Mouse (Mus musculus) intestine, embryonic 14.5 days (tissue): ENCODE measurements at regions not wholly inside any gene's neighbourhood (a gene's known extent, or its start where the extent isn't known, plus 50 kb on each side); places are given as distances from the start of the nearest gene placed in this dataset.

Experiments used
- ATAC-seq: fragments of 200-750 bp; cut with Nextera tagmentation; replicated peaks from 2 replicates; pipeline ENCODE4 v1.8.0; 2017; ENCODE audit warnings: low read depth, moderate number of reproducible peaks, moderate TSS enrichment, moderate library complexity; ENCODE audit not compliant: low FRiP score, low TSS enrichment
- DNase-seq: peaks from one replicate; pipeline ENCODE4 v3.0.0-alpha.2; 2018; ENCODE audit warnings: low spot score
- H3K27ac ChIP-seq: fragments of 300-500 bp; sonication (generic); 2 replicates; pipeline ENCODE4 v1.5.1; 2014; ENCODE audit warnings: low read depth, mild to moderate bottlenecking, control low read depth
- H3K27me3 ChIP-seq: fragments of 300-500 bp; sonication (generic); replicated peaks from 2 replicates; pipeline ENCODE4 v1.6.1; 2014; ENCODE audit warnings: low read length, control low read depth; ENCODE audit not compliant: control insufficient read depth, insufficient read depth
- H3K36me3 ChIP-seq: fragments of 300-500 bp; sonication (generic); 2 replicates; pipeline ENCODE4 v1.6.1; 2014; ENCODE audit warnings: low read length, control low read depth; ENCODE audit not compliant: control insufficient read depth, insufficient read depth
- H3K4me1 ChIP-seq: fragments of 300-500 bp; sonication (generic); replicated peaks from 2 replicates; pipeline ENCODE4 v1.6.1; 2014; ENCODE audit warnings: low read length, control low read depth, mixed read lengths; ENCODE audit not compliant: control insufficient read depth, insufficient read depth
- H3K4me2 ChIP-seq: fragments of 300-500 bp; sonication (generic); 2 replicates; pipeline ENCODE4 v1.6.1; 2014; ENCODE audit warnings: low read length
- H3K4me3 ChIP-seq: fragments of 300-500 bp; sonication (generic); 2 replicates; pipeline ENCODE4 v1.5.1; 2014; ENCODE audit warnings: low read depth, low read length, control low read depth, mixed read lengths
- H3K9ac ChIP-seq: fragments of 300-500 bp; sonication (generic); 2 replicates; pipeline ENCODE4 v1.6.1; 2014; ENCODE audit warnings: mild to moderate bottlenecking, low read length
- H3K9me3 ChIP-seq: fragments of 300-500 bp; sonication (generic); 2 replicates; pipeline ENCODE4 v1.6.1; 2016; ENCODE audit warnings: low read length, control low read depth; ENCODE audit not compliant: control insufficient read depth
- WGBS: fragments of 180-500 bp; shearing (Covaris S2); extraction: QIAGEN DNeasy Blood & Tissue Kit; methylation state at CpG from one replicate; pipeline ENCODE4 v1.1.7; 2014; 5-methylcytosine and 5-hydroxymethylcytosine counted together

DNA sequence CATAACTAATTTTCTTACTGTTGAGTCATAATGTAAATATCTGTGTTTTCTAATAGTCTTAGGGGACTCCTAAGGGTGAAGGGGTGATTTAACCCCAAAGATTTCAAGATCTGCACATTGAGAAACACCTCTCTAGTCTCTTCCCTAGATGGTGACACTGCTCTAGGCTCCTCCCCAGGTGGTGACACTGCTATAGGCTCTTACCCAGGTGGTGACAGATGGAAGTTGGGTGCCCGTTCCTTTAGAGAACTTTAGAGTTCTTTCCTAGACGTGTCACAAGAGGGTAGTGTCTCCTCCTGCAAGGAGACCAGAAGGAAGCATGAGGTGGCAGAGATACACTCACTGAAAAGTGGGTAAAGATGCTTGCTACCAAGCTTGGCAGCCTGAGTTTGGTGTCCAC, 302.2 kb downstream of the Zfp706 start:
- H3K27me3 ChIP-seq, result no peaks in the 10 kb centered on the region
- no peaks in the 10 kb centered on the region for H3K36me3 ChIP-seq
- H3K4me1 ChIP-seq, result no peaks in the 10 kb centered on the region
- no peak overlapping the region for H3K4me2 ChIP-seq
- H3K27ac ChIP-seq, result no peak overlapping the region
- WGBS, result 25% methylated on average over 2 of the region's 2 CpGs
- no peaks in the 10 kb centered on the region for H3K9me3 ChIP-seq
- no peak overlapping the region for H3K4me3 ChIP-seq
- DNase-seq, result no peak
- no peak for ATAC-seq
- H3K9ac ChIP-seq, result no peak overlapping the region

DNA sequence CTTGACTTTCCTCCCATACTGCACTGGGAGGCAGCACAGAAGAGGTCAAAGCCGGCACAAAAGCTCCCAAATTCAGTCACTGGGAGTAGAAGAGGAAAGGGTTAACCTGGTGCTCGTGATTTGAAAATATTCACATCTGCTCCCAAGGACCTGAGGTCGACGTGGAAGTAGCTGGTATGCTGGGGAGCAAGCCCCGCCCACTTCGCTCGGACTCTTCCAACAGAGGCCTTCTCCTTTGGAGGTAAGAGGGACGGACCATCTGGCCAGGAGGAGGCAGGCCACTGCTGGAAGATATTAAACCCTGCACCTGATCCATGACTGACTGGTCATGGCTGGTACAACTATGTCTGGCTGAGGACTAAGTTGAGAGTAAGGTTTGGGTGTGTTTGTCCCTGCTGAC, 305.7 kb downstream of the Zfp706 start:
- Histone ChIP-seq H3K9ac (no peak overlapping the region), H3K4me3 (no peak overlapping the region), H3K4me1 (no peaks in the 10 kb centered on the region), H3K9me3 (no peaks in the 10 kb centered on the region), H3K4me2 (no peak overlapping the region), H3K27ac (no peak overlapping the region), H3K27me3 (no peaks in the 10 kb centered on the region), H3K36me3 (no peaks in the 10 kb centered on the region)
- ATAC-seq, result no peak
- 37% methylated on average over 8 of the region's 8 CpGs for WGBS
- no peak for DNase-seq

DNA sequence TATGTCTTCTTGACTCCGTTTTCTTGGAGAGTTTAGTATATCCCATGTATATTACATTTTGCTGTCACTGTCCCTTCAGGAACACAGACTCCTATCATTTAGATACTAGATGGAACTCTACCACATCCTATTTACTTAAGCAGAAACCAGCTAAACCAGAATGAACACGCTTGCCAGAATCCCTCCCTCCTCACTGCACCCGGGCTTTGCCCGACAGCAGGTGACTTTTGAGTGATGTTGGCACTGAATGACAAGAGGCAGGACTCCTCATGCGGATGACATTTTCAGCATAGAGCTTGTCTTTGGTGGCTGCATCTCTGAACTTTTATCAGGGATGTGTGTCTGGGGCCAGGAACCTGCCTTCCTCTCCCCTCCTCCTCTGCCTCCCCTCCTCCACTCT, 307.4 kb downstream of the Zfp706 start:
- no peak overlapping the region for H3K4me2 ChIP-seq
- no peak overlapping the region for H3K4me3 ChIP-seq
- no peaks in the 10 kb centered on the region for H3K9me3 ChIP-seq
- H3K9ac ChIP-seq, result no peak overlapping the region
- ATAC-seq (no peak), DNase-seq (no peak)
- H3K36me3 ChIP-seq, result no peaks in the 10 kb centered on the region
- no peak overlapping the region for H3K27ac ChIP-seq
- WGBS, result 79% methylated on average over 5 of the region's 5 CpGs
- H3K27me3 ChIP-seq, result no peaks in the 10 kb centered on the region
- H3K4me1 ChIP-seq, result no peaks in the 10 kb centered on the region

DNA sequence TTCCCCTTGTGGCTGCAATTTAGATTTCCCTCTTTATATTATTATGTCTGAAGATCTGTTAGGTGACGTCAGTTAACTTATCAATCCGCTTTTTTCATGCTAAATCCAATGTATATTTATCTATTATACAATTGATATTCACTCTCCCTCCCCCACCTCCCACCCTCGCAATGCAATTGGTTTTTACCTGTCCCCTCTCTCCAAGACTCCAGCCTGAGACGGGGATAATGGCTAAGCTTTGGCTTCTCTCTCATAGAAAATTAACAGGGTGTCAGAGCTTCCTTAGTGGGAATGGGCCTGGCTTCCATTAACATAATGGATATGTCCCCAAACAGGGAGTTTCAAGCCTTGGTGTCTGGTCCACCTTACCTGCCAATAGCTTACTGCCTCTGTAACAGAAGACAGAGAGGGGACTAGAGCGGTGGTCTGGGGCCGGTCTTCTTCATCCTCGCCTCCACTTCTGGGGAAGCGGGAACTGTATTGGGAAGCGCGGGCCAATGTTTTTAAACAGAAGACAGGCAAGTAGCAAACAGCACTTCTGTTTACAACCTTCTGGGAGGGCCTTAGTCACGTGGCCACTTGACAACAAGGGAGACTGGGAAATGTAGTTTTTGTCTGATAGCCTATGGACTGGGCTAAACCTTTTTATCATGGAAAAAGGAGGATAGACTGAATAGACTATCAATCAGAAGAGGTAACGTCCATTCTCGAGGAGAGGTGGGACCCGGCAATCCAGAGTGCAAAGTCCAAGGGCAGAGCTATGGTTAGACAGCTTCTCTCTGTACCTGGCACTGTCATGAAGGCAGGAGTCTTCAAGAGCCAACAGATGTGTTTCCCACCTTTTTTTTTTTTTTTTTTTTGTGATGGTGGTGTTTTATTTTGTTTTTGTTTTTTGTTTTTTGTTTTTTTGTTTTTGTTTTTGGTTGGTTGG, 312.1 kb downstream of the Zfp706 start:
- Histone ChIP-seq H3K27me3 (no peaks in the 10 kb centered on the region), H3K4me2 (peak overlapping the region; percentile 56), H3K9ac (peak overlapping the region; percentile 29; the same call in 1 of the 2 replicates), H3K4me1 (no peaks in the 10 kb centered on the region), H3K9me3 (no peaks in the 10 kb centered on the region), H3K36me3 (no peaks in the 10 kb centered on the region), H3K27ac (no peak overlapping the region), H3K4me3 (peak overlapping the region; percentile 33)
- WGBS, result 23% methylated on average over 14 of the region's 14 CpGs
- peak; percentile 71 for ATAC-seq
- peak; percentile 66 for DNase-seq

DNA sequence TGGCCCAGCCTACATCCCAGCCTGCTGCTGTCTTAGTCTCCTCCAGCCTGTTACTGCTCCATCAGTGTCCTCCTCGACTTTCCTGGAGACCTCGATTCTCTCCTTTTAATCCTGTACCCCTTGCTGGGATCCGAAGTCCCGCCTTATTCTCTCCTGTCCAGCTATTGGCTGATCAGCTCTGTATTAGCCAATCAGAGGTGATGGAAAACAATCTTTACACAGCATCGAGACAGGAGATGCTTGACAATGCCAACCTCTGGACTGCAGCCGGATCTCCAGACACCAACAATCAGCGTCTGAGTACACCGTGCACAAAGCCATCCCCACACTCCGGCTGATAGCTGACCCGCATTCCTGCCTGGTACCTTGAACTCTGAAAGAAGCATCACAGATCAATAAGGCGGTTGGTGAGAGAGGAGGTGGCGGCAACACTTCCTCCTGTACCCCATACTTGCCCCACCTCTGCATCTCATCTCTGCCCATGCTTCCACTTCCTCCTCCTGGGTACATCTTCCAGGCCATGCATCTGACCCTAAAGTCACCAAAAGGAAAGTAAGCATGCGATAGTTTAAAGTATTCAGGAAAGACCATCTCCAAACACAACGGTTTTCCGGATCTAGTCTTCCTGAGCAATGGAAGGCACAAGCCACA, 316.4 kb downstream of the Zfp706 start:
- H3K9ac ChIP-seq, result no peak overlapping the region
- ATAC-seq, result no peak
- H3K4me2 ChIP-seq, result no peak overlapping the region
- H3K4me1 ChIP-seq, result no peaks in the 10 kb centered on the region
- DNase-seq, result no peak
- no peak overlapping the region for H3K4me3 ChIP-seq
- 57% methylated on average over 15 of the region's 15 CpGs for WGBS
- no peaks in the 10 kb centered on the region for H3K36me3 ChIP-seq
- H3K9me3 ChIP-seq, result no peaks in the 10 kb centered on the region
- H3K27ac ChIP-seq, result no peak overlapping the region
- no peaks in the 10 kb centered on the region for H3K27me3 ChIP-seq

DNA sequence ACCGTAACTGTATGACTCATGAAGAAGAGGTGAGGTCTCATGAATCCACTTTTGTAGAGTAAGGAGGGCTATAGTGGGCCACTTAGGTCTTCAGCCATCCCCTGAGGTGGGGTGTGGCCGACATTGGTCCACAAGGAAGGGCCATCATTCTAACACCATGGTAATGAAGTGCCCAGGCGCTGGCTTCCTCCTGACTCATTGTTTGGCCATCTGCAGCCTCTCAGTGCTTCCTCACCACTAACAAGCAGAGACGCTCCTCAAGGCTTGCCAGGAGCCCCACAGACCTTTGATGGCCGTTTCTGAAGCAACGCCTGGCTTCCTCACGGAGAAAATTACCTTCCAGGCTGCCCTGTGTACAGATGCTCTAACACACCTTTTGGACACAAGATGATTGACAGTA, 317.7 kb downstream of the Zfp706 start:
- no peak overlapping the region for H3K4me2 ChIP-seq
- no peaks in the 10 kb centered on the region for H3K4me1 ChIP-seq
- H3K27me3 ChIP-seq, result no peaks in the 10 kb centered on the region
- no peak overlapping the region for H3K4me3 ChIP-seq
- no peaks in the 10 kb centered on the region for H3K36me3 ChIP-seq
- DNase-seq, result no peak
- no peak overlapping the region for H3K9ac ChIP-seq
- H3K27ac ChIP-seq, result no peak overlapping the region
- 80% methylated on average over 7 of the region's 7 CpGs for WGBS
- no peaks in the 10 kb centered on the region for H3K9me3 ChIP-seq
- ATAC-seq, result no peak

DNA sequence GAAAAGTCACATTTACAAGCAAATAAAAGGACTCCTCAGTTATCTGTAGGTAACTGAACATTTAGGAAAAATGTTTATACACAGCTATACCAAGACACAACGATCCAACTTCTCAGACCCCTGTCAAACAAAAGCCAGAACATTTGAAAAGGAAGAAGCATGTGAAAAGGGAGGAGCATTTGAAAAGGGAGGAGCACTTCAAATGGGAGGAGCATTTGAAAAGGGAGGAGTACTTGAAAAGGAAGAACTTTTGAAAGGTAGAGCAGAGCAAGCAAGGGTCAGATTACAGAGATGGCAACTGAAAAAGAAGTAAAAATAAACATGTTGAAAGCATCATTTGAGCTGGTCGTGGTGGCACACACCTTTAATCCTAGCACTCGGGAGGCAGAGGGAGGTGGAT, 318.3 kb downstream of the Zfp706 start:
- no peaks in the 10 kb centered on the region for H3K9me3 ChIP-seq
- no peak overlapping the region for H3K4me3 ChIP-seq
- no peak overlapping the region for H3K4me2 ChIP-seq
- no peaks in the 10 kb centered on the region for H3K4me1 ChIP-seq
- no peaks in the 10 kb centered on the region for H3K27me3 ChIP-seq
- 59% methylated on average over 3 of the region's 3 CpGs for WGBS
- ATAC-seq (no peak), DNase-seq (no peak)
- H3K36me3 ChIP-seq, result no peaks in the 10 kb centered on the region
- no peak overlapping the region for H3K27ac ChIP-seq
- no peak overlapping the region for H3K9ac ChIP-seq

DNA sequence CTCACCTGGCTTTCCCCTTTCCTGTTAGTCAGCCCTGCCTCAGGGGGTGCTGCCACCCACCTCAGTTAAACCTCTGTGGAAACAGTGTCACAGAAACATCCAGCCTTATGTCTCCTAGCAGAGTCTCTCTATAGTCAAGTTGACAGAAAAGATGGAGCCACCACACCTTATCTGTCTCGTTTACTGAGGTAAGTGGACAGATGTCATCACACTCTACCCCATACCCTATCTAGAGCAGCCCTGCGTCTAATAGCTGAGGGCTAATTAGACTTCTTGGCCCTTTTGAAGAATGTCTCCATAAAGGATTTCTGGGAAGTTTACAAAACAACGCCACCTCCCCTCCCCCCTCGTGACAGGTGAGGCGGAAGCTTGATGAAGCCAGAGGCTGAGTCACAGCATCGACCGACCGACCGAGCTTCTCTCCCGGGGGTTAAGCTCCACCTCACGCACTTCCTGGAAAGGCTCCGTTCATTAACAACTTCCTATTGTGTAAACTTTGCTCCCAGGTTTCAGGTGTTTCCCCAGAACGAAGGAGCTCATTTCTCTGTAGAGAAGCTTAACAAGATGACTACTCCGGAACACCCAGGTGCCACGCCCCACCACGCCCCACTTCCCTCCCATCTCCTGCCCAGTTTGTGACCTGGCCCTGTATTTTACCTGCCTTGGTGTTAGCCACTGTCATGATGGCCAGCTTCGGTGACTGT, 319.4 kb downstream of the Zfp706 start:
- WGBS, result 8% methylated on average over 17 of the region's 17 CpGs
- no peak overlapping the region for H3K4me3 ChIP-seq
- 0 out of 2 replicates have a peak overlapping the region, but pooled peaks have one; percentile 18 for H3K27ac ChIP-seq
- peak overlapping the region; percentile 38 for H3K4me2 ChIP-seq
- ATAC-seq (peak; percentile 78), DNase-seq (peak; percentile 67)
- H3K4me1 ChIP-seq, result no peaks in the 10 kb centered on the region
- H3K9me3 ChIP-seq, result no peaks in the 10 kb centered on the region
- no peaks in the 10 kb centered on the region for H3K36me3 ChIP-seq
- H3K27me3 ChIP-seq, result no peaks in the 10 kb centered on the region
- H3K9ac ChIP-seq, result no peak overlapping the region
